Mouse (Mus musculus): ENCODE measurements around the gene Mmp27.

Gene Mmp27

DNA sequence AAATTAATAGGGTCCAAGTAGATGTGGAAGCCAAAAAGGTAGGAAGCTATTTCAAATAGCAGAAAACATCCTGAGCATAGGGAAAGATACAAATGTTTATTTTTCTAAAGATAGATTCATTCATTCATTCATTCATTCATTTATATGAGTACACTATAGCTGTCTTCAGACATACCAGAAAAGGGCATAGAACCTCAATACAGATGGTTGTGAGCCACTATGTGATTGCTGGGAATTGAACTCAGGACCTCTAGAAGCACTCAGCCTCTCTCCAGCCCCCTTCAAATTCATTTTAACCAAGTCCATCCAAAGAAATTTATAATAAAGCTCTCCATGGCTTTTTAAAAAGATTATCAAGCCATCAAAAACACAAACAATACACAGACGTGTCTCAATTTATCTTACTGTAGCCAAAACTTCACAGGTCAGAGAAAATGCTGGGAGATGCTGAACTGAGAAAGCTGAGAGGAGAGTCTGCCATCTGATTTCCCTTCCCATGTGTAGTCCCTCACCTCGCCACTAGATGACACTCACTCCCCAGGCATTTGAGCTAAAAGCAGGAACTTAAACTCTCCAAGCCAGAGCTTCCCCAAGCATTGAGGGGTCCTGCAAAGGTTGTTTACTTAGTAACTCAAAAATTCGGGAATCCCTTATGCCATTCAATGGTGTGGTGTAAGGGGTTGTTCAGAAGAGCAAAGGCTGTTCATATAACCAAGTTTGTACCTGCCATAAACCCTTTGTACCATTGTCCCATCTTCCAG is 32.0 kb downstream of the Mmp27 start:
- DNase-seq (ENCODE audit: low spot score) = peak; percentile 29

DNA sequence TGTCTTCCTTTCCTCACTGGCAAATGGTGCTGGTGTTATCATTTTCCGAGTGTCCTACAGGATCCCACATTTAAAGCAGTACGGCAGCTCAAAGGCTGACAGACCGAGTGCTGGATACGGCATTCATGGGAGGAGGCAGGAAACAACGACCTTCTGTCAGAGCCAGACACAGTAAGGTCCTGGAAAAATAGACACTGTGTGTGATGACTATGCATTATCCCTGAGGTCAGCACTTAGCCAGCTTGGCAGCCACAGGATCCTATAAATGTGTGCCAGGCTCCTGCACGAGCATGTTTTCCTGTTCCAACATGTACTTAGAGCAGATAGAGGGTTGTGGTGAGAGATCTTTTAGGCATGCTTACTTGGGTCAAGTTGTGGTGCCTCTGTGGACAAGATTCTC is 32.8 kb downstream of the Mmp27 start:
- DNase-seq (ENCODE audit: low spot score) = no peak

DNA sequence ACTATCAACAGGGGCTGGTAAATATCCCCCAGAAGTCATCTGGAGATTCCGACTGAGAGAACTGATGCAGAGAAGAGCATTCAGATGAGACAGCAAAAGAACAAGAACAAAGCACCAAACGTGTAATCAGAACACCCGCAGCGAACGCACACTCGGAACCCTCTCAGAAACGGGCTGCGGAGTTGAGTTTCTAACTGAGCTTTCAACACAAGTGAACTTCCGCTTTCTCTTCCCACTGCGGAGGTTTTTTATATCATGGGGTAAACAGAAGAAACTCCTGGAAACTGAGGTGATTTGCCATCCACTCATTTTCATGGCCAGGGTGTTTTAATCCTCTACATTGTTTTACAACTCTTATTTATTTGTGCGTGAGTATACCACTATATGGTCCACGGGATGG is 34.4 kb downstream of the Mmp27 start:
- no peak for DNase-seq (ENCODE audit: low spot score)

DNA sequence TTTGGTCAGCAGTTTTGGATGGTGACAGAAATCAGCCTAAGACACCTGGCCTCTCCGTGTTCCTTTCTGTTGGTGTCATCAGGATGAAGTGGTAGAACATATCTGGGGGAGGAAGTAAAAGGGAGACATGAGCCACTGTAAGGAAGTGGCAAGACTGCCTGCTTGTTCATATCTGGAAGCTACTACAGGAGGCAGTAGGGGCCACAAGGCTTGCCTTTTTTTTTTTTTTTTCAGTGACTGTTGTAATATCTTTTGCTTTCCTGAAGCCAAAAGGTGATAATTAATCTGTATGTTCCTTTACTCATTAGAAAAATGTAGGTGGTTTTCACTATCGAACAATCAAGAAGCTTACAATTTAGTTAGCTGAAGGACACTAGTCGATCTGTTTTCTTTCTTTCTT is 51.4 kb downstream of the Mmp27 start:
- no peak for DNase-seq (ENCODE audit: low spot score)

DNA sequence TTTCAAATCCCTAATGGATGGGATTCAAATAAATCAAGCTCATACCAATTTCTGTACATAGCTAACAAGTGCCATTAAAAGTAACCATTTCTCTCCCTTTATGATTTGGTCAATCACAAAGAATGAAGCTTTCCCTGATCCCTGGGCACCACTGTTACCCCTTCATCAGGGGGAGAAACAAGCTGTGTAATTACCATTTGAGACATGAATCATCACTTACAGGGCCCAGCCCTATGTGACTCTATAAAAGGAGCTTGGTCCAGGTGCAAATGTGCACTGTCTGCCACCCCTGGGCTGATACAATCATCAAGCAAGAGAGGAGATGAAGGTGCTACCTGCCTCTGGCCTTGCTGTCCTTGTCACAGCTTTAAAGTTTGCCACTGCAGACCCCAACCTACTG is 56.7 kb downstream of the Mmp27 start, which contains the start of gene Mmp20:
Gene Mmp20, plus strand, starts transcription at position 301 of the 400 bp plus-strand sequence.
- DNase-seq (ENCODE audit: low spot score) = no peak
